Mouse (Mus musculus): ENCODE measurements around the gene Ech1.
A peak's percentile ranks its signal among the peaks of the same experiment; 100 is the strongest.

Gene Ech1

GRCm38 (mm10) chr7:28802846-28803588 is 22.0 kb upstream of the Ech1 start:
- peak; percentile 96 for DNase-seq (ENCODE audit: low read depth, low spot score)

GRCm38 (mm10) chr7:28803756-28804155 is 21.3 kb upstream of the Ech1 start:
- DNase-seq (ENCODE audit: low read depth, low spot score) = no peak

- DNase-seq (ENCODE audit: low read depth, low spot score) = peak; percentile 67
These were observed 18.1 kb upstream of the Ech1 start for GRCm38 (mm10) chr7:28806869-28807268.

- no peak for DNase-seq (ENCODE audit: low read depth, low spot score)
These were observed 17.3 kb upstream of the Ech1 start for GRCm38 (mm10) chr7:28807641-28808220.

DNA sequence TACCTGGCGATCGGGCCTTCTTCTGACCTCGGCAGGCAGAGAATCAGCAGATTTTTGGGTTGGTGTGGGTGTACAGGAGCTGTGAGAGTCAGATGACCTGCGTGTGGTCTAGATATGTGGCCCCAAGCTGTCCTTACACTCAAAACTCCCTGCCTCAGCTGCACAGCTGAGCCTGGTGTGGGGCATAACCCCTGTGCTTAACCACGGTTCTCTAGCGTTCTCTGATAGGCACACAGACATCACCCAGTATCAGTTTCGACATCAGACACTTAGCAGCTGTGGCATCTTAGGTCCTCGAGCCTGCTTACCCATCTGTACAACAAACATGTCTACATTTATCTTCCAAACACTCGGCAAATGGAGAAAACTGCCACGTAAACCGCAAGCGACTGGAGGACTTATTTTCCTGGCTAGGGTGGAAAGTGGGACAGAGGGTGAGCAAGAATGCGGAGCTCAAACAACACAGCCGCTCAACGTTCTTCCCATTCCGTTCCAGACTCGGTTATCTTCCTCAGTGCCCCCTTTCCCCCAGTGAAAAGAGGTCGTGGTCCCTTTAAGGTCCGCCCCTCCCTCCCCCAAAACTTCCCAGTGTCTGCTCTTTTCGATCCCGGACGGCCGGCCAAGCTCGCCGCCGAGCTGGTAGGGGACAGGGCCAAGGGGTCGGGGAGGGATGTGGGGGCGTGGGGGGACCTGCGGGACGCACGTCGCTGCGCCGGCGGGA is 16.6 kb upstream of the Ech1 start, which contains the start of gene Hnrnpl:
TSS of gene Hnrnpl (plus strand) at position 321 of the 721 bp plus-strand sequence.
- DNase-seq (ENCODE audit: low read depth, low spot score) = peak; percentile 79

DNA sequence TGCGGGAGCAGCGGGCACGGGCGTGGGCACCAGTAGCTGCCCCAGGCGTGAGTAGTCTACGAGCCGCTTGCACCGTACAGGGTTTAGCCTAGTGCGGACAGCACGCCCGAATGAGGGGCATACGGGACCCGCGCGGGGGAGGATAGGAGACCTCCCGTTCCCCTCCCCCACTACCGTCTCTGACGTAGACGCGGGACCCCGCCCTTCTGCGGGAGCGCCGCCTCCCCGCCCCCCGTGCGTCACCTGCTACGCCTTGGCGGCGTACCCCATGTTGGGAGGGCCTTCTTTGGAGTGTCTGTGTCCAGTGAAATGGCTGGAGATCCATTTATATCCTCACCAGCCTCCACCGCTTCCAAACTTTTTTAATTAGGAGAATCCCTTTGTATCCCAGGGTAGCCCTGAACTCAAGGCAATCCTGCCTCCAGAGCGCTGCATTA is 16.0 kb upstream of the Ech1 start:
- DNase-seq (ENCODE audit: low read depth, low spot score) = peak; percentile 92

- peak; percentile 84 for DNase-seq (ENCODE audit: low read depth, low spot score)
These were observed 15.5 kb upstream of the Ech1 start for GRCm38 (mm10) chr7:28809401-28810089.

- DNase-seq (ENCODE audit: low read depth, low spot score) = peak; percentile 100
These were observed 14.6 kb upstream of the Ech1 start for GRCm38 (mm10) chr7:28810107-28811066.

DNA sequence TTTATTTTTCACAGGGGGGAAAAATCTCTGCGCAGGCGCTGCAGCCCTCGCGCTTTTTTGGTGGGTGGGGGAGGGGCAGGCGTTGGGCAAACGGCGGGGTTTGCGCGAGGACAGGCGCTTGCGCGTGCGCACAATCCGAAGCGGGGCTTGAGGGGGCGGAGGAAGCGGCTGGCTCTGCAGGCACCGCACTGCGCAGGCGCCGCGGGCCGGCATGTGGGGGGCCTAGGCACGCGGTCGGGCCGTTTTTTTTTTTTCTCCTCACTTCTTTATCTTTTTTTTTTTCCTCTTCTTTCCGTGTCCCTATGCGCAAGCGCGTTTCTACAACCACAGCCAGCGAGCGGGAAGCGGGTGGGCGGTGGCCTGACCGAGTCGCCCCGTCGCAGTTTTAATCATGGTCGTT is 13.8 kb upstream of the Ech1 start:
- DNase-seq (ENCODE audit: low read depth, low spot score) = peak; percentile 93

GRCm38 (mm10) chr7:28811640-28812275 is 13.3 kb upstream of the Ech1 start:
- DNase-seq (ENCODE audit: low read depth, low spot score) = no peak

DNA sequence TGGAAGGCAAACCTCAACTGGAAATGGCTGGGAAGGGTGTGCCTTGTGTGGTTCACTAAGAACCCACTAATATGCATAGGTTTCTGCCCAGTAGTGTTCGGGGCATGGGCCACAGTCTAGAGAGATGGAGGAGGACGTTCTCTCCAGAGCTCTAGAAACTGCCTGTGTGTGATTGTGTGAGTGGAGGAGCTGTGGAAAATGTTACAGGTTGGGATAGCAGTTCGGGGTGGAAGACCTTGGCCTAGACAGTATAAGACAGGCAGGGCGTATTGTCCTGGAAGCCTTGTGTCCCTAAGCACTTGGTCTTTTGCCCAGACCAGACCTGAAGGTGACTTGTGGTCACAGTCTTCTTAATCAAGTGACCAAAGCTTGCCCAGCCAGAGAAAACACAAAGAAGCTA is 12.6 kb upstream of the Ech1 start:
- no peak for DNase-seq (ENCODE audit: low read depth, low spot score)

DNA sequence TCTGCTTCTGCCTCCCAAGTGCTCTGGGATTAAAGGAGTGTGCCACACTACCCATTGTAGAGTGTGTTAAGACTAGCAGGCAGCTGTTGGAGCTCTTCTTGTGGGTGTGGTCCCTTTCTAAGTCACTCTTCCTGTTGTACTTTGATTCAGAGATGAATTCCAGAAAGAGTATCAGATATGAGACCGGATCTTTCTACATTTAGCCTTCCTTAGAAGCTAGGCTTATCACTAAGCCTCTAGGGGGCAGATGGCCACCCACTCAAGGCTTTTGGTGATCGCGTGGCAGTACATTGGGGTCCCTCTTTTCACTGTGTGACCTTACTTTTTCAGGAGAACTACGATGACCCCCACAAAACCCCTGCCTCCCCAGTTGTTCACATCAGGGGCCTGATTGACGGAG is 12.1 kb upstream of the Ech1 start:
- DNase-seq (ENCODE audit: low read depth, low spot score) = no peak

- no peak for DNase-seq (ENCODE audit: low read depth, low spot score)
These were observed 10.5 kb upstream of the Ech1 start for GRCm38 (mm10) chr7:28814306-28815034.

GRCm38 (mm10) chr7:28815230-28815629 is 9.8 kb upstream of the Ech1 start:
- DNase-seq (ENCODE audit: low read depth, low spot score) = no peak

DNA sequence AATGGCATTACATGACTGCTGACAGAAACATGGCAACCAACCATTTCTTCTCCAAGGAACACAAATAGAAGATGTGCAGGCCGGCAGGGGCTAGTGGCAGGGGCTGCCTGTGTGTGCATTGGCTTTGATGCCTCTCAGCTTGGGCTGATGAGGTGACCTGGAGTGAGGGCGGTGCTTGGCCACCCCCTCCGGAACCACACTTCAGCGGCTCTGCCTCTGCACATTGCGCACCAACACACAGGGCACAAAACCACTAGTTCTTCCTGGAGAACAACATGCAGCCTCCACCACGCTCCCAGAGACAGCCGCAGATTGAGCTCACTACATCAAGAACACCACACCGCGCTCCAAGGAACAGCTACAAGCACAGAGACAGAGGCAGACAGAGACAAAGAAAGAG is 8.8 kb upstream of the Ech1 start:
- DNase-seq (ENCODE audit: low read depth, low spot score) = peak; percentile 57

DNA sequence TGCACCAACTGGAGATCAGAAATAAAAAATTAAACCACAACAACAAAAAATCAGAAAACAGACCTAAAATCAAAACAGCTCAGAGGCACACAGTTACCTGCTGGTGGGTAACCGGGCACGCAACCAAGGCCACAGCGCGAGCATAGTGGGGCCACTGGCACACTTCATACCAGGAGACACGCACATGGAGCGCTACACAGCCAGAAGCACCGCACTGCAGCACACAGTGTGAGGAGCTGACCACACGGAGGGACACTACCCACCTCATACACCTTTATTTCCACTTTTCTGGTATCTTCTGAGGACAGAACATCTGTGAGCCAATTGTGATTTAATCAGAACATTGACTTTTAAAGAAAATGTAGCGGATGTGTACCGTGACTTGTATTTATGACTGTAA is 8.1 kb upstream of the Ech1 start:
- no peak for DNase-seq (ENCODE audit: low read depth, low spot score)

DNA sequence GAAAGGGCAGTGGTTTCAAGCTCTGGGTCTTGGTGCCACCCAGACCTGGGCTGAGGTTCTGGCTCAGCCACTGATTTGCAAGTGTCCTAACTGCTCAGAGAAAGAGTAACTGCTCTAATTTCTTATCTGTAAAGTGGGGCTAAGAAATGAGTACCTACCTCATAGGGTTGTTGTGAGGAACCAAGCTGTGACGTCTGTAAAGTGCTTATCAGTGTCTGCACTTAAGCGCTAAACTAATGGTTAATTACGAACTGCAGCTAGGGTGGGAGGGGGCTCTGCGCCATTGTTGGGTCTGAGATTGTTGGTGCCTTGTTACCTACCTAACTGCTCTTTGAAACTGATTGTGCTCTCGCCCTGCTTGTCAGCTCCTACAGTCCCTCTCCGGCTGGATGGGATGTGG is 7.5 kb upstream of the Ech1 start:
- DNase-seq (ENCODE audit: low read depth, low spot score) = peak; percentile 15

GRCm38 (mm10) chr7:28817957-28818356 is 7.1 kb upstream of the Ech1 start:
- DNase-seq (ENCODE audit: low read depth, low spot score) = peak; percentile 27

DNA sequence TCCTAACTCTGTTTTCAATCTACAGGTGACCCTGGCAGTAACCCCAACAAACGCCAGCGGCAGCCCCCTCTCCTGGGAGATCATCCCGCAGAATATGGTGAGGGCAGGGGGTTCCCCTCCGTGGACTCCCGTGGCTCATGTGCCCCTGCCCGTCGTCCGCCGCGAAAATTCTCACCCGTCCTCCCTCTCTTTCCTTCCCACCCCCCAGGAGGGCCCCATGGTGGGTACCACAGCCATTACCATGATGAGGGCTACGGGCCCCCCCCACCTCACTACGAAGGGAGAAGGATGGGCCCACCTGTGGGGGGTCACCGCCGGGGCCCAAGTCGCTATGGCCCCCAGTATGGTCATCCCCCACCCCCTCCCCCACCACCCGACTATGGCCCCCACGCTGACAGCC is 6.6 kb upstream of the Ech1 start:
- no peak for DNase-seq (ENCODE audit: low read depth, low spot score)

Data from R1 (cell line).